Mouse (Mus musculus) hindbrain, embryonic 12.5 days (tissue): Measurements from ENCODE around the gene Padi4. TPM values are rescaled to one million over a fixed set of nuclear protein-coding genes. Genes with fewer than 3 reads are reported as not detected.
A peak's percentile ranks its signal among the peaks of the same experiment; 100 is the strongest.

Experiments
- ATAC-seq: fragments of 200-750 bp; cut with Nextera tagmentation; 2 replicates; pipeline ENCODE4 v1.8.0; 2017; ENCODE audit warnings: moderate TSS enrichment; ENCODE audit not compliant: low FRiP score
- H3K27ac ChIP-seq: fragments of 300-500 bp; sonication (generic); 2 replicates; pipeline ENCODE4 v1.5.1; 2016; ENCODE audit warnings: mild to moderate bottlenecking
- H3K27me3 ChIP-seq: fragments of 300-500 bp; sonication (generic); 2 replicates; pipeline ENCODE4 v1.6.1; 2016; ENCODE audit warnings: mild to moderate bottlenecking
- H3K36me3 ChIP-seq: fragments of 300-500 bp; sonication (generic); 2 replicates; pipeline ENCODE4 v1.6.1; 2016; ENCODE audit warnings: mild to moderate bottlenecking
- H3K4me1 ChIP-seq: fragments of 300-500 bp; sonication (generic); 2 replicates; pipeline ENCODE4 v1.6.1; 2016
- H3K4me2 ChIP-seq: fragments of 300-500 bp; sonication (generic); replicated peaks from 2 replicates; pipeline ENCODE4 v1.6.1; 2016; ENCODE audit warnings: mild to moderate bottlenecking
- H3K4me3 ChIP-seq: fragments of 300-500 bp; sonication (generic); 2 replicates; pipeline ENCODE4 v1.5.1; 2016; ENCODE audit warnings: mild to moderate bottlenecking
- H3K9ac ChIP-seq: fragments of 300-500 bp; sonication (generic); 2 replicates; pipeline ENCODE4 v1.6.1; 2016; ENCODE audit warnings: mild to moderate bottlenecking, moderate library complexity
- H3K9me3 ChIP-seq: fragments of 300-500 bp; sonication (generic); replicated peaks from 2 replicates; pipeline ENCODE4 v1.6.1; 2016; ENCODE audit warnings: mild to moderate bottlenecking
- WGBS: fragments of 180-500 bp; shearing (Covaris S2); methylation state at CpG from one replicate; pipeline ENCODE4 v1.1.7; 2016; 5-methylcytosine and 5-hydroxymethylcytosine counted together
- polyA plus RNA-seq: library from polyadenylated mRNA; unstranded; fragments of >200 nt; fragmentation: Nextera tagmentation; extraction: Ambion mirVana; gene quantifications from 2 replicates; pipeline ENCODE4 v1.2.1, GENCODE M21; 2016

Gene Padi4
- polyA plus RNA-seq, 1 experiment from 2014 or later: 0.31 TPM

- Histone ChIP-seq H3K9ac (no peak overlapping the region), H3K4me1 (0 out of 2 replicates have a peak, but pooled peaks cover 5% of the 10 kb centered on the region), H3K9me3 (no peaks in the 10 kb centered on the region), H3K4me2 (no peak overlapping the region), H3K27ac (no peak overlapping the region), H3K36me3 (no peaks in the 10 kb centered on the region), H3K27me3 (no peaks in the 10 kb centered on the region), H3K4me3 (no peak overlapping the region)
- ATAC-seq: no peak
- WGBS: 98% methylated on average over 9 of the region's 9 CpGs
Measured at GRCm38 (mm10) chr4:140784292-140784945, 10.4 kb upstream of the Padi4 start.

- no peaks in the 10 kb centered on the region for H3K9me3 ChIP-seq
Measured at GRCm38 (mm10) chr4:140782821-140783220, 8.8 kb upstream of the Padi4 start.

GRCm38 (mm10) chr4:140780507-140780906 lies 6.5 kb upstream of the Padi4 start:
- Histone ChIP-seq H3K9me3 (no peaks in the 10 kb centered on the region), H3K4me2 (no peak overlapping the region), H3K27ac (no peak overlapping the region), H3K4me3 (no peak overlapping the region), H3K9ac (no peak overlapping the region), H3K36me3 (no peaks in the 10 kb centered on the region), H3K27me3 (no peaks in the 10 kb centered on the region), H3K4me1 (0 out of 2 replicates have a peak, but pooled peaks cover 9% of the 10 kb centered on the region)
- no peak for ATAC-seq
- 82% methylated on average over 14 of the region's 14 CpGs for WGBS

More at GRCm38 (mm10) chr4:140782821-140783220, 8.8 kb upstream of the Padi4 start:
- no peak overlapping the region for H3K4me2 ChIP-seq
- WGBS: 89% methylated on average over 9 of the region's 9 CpGs
- 0 out of 2 replicates have a peak, but pooled peaks cover 9% of the 10 kb centered on the region for H3K4me1 ChIP-seq
- no peak overlapping the region for H3K27ac ChIP-seq
- no peak overlapping the region for H3K9ac ChIP-seq
- H3K4me3 ChIP-seq: no peak overlapping the region
- H3K27me3 ChIP-seq: no peaks in the 10 kb centered on the region
- no peak for ATAC-seq
- H3K36me3 ChIP-seq: no peaks in the 10 kb centered on the region

- Histone ChIP-seq H3K9ac (no peak overlapping the region), H3K27ac (no peak overlapping the region), H3K36me3 (no peaks in the 10 kb centered on the region), H3K27me3 (no peaks in the 10 kb centered on the region), H3K4me3 (no peak overlapping the region), H3K4me2 (no peak overlapping the region), H3K9me3 (no peaks in the 10 kb centered on the region), H3K4me1 (0 out of 2 replicates have a peak, but pooled peaks cover 9% of the 10 kb centered on the region)
- 52% methylated on average over 19 of the region's 19 CpGs for WGBS
- ATAC-seq: peak; percentile 64
Measured at GRCm38 (mm10) chr4:140779803-140780397, 5.9 kb upstream of the Padi4 start.

GRCm38 (mm10) chr4:140776623-140777022 lies 2.6 kb upstream of the Padi4 start:
- no peaks in the 10 kb centered on the region for H3K36me3 ChIP-seq
- 0 out of 2 replicates have a peak, but pooled peaks cover 9% of the 10 kb centered on the region for H3K4me1 ChIP-seq
- H3K27ac ChIP-seq: no peak overlapping the region
- no peaks in the 10 kb centered on the region for H3K27me3 ChIP-seq
- H3K4me3 ChIP-seq: no peak overlapping the region
- no peak overlapping the region for H3K4me2 ChIP-seq
- 70% methylated on average over 13 of the region's 13 CpGs for WGBS
- no peak for ATAC-seq
- no peaks in the 10 kb centered on the region for H3K9me3 ChIP-seq
- H3K9ac ChIP-seq: no peak overlapping the region

- H3K27me3 ChIP-seq: no peaks in the 10 kb centered on the region
- H3K9ac ChIP-seq: no peak overlapping the region
- no peak for ATAC-seq
- H3K4me3 ChIP-seq: no peak overlapping the region
- no peaks in the 10 kb centered on the region for H3K9me3 ChIP-seq
- H3K27ac ChIP-seq: no peak overlapping the region
- no peaks in the 10 kb centered on the region for H3K36me3 ChIP-seq
- H3K4me1 ChIP-seq: 0 out of 2 replicates have a peak, but pooled peaks cover 9% of the 10 kb centered on the region
- no peak overlapping the region for H3K4me2 ChIP-seq
- WGBS: 87% methylated on average over 10 of the region's 10 CpGs
Measured at GRCm38 (mm10) chr4:140775876-140776275, 1.8 kb upstream of the Padi4 start.

- no peak overlapping the region for H3K4me2 ChIP-seq
- H3K27me3 ChIP-seq: no peaks in the 10 kb centered on the region
- no peak overlapping the region for H3K27ac ChIP-seq
- no peak overlapping the region for H3K9ac ChIP-seq
- H3K4me1 ChIP-seq: peaks cover 14% of the 10 kb centered on the region; the same call in 1 of the 2 replicates
- no peak for ATAC-seq
- no peaks in the 10 kb centered on the region for H3K9me3 ChIP-seq
- H3K36me3 ChIP-seq: no peaks in the 10 kb centered on the region
- no peak overlapping the region for H3K4me3 ChIP-seq
- WGBS: 81% methylated on average over 9 of the region's 9 CpGs
Measured at GRCm38 (mm10) chr4:140774893-140775292, 857 bp upstream of the Padi4 start.

GRCm38 (mm10) chr4:140771091-140771490 lies 2.9 kb downstream of the Padi4 start:
- no peaks in the 10 kb centered on the region; the same call in 1 of the 2 replicates for H3K27me3 ChIP-seq
- WGBS: 54% methylated on average over 4 of the region's 4 CpGs
- H3K9ac ChIP-seq: no peak overlapping the region
- no peak for ATAC-seq
- no peaks in the 10 kb centered on the region for H3K9me3 ChIP-seq
- H3K27ac ChIP-seq: no peak overlapping the region
- H3K36me3 ChIP-seq: no peaks in the 10 kb centered on the region
- H3K4me1 ChIP-seq: peaks cover 5% of the 10 kb centered on the region; the same call in 1 of the 2 replicates
- no peak overlapping the region for H3K4me3 ChIP-seq
- no peak overlapping the region for H3K4me2 ChIP-seq

- H3K9ac ChIP-seq: no peak overlapping the region
- H3K4me3 ChIP-seq: 0 out of 2 replicates have a peak overlapping the region, but pooled peaks have one; percentile 4
- peak overlapping the region; percentile 37 for H3K4me2 ChIP-seq
- no peak for ATAC-seq
- no peak overlapping the region for H3K27ac ChIP-seq
- 13% methylated on average over 13 of the region's 13 CpGs for WGBS
- no peaks in the 10 kb centered on the region; the same call in 1 of the 2 replicates for H3K27me3 ChIP-seq
- H3K9me3 ChIP-seq: no peaks in the 10 kb centered on the region
- no peaks in the 10 kb centered on the region for H3K36me3 ChIP-seq
- H3K4me1 ChIP-seq: peaks cover 5% of the 10 kb centered on the region; the same call in 1 of the 2 replicates
Measured at GRCm38 (mm10) chr4:140770433-140770832, 3.6 kb downstream of the Padi4 start.

GRCm38 (mm10) chr4:140768973-140769372 lies 5.1 kb downstream of the Padi4 start:
- Histone ChIP-seq H3K4me2 (no peak overlapping the region), H3K9me3 (no peaks in the 10 kb centered on the region), H3K9ac (no peak overlapping the region), H3K27ac (no peak overlapping the region), H3K27me3 (no peaks in the 10 kb centered on the region; the same call in 1 of the 2 replicates), H3K4me1 (peaks cover 5% of the 10 kb centered on the region; the same call in 1 of the 2 replicates), H3K36me3 (no peaks in the 10 kb centered on the region), H3K4me3 (no peak overlapping the region)
- ATAC-seq: no peak
- WGBS: 75% methylated on average over 5 of the region's 5 CpGs

- H3K27me3 ChIP-seq: no peaks in the 10 kb centered on the region; the same call in 1 of the 2 replicates
- H3K27ac ChIP-seq: no peak overlapping the region
- 82% methylated on average over 3 of the region's 3 CpGs for WGBS
- no peak overlapping the region for H3K4me2 ChIP-seq
- H3K9me3 ChIP-seq: no peaks in the 10 kb centered on the region
- no peaks in the 10 kb centered on the region for H3K36me3 ChIP-seq
- no peak overlapping the region for H3K4me3 ChIP-seq
- H3K9ac ChIP-seq: no peak overlapping the region
- no peak for ATAC-seq
- H3K4me1 ChIP-seq: peaks cover 5% of the 10 kb centered on the region; the same call in 1 of the 2 replicates
Measured at GRCm38 (mm10) chr4:140765936-140766335, 8.1 kb downstream of the Padi4 start.

GRCm38 (mm10) chr4:140763158-140763557 lies 10.9 kb downstream of the Padi4 start:
- no peak overlapping the region for H3K4me2 ChIP-seq
- H3K4me3 ChIP-seq: no peak overlapping the region
- H3K9ac ChIP-seq: no peak overlapping the region
- no peak overlapping the region for H3K27ac ChIP-seq
- H3K9me3 ChIP-seq: no peaks in the 10 kb centered on the region
- peaks cover 2% of the 10 kb centered on the region for H3K4me1 ChIP-seq
- no peaks in the 10 kb centered on the region; the same call in 1 of the 2 replicates for H3K27me3 ChIP-seq
- 17% methylated on average over 9 of the region's 9 CpGs for WGBS
- H3K36me3 ChIP-seq: no peaks in the 10 kb centered on the region
- no peak for ATAC-seq
